Mouse (Mus musculus) midbrain, embryonic 10.5 days (tissue): ENCODE data around the gene Ppip5k2. TPM values are rescaled to one million over a fixed set of nuclear protein-coding genes. Genes with fewer than 3 reads are reported as not detected.
"Not testable (repeated sequence)": the region's sequence is repeated elsewhere in the genome, so short reads cannot be mapped to it uniquely, and the experiment has no call there.

ENCODE experiments used
- DNase-seq: peaks from one replicate; pipeline ENCODE4 v3.0.0-alpha.2; 2017; ENCODE audit warnings: low spot score
- H3K27ac ChIP-seq: fragments of 300-500 bp; sonication (generic); replicated peaks from 2 replicates; pipeline ENCODE4 v1.5.1; 2016; ENCODE audit warnings: mild to moderate bottlenecking
- H3K27me3 ChIP-seq: fragments of 300-500 bp; sonication (generic); 2 replicates; pipeline ENCODE4 v1.6.1; 2016; ENCODE audit warnings: low read depth, mild to moderate bottlenecking; ENCODE audit not compliant: poor library complexity, severe bottlenecking
- H3K36me3 ChIP-seq: fragments of 300-500 bp; sonication (generic); 2 replicates; pipeline ENCODE4 v1.6.1; 2016; ENCODE audit warnings: mild to moderate bottlenecking, moderate library complexity
- H3K4me1 ChIP-seq: fragments of 300-500 bp; sonication (generic); 2 replicates; pipeline ENCODE4 v1.6.1; 2016
- H3K4me3 ChIP-seq: fragments of 300-500 bp; sonication (generic); 2 replicates; pipeline ENCODE4 v1.5.1; 2016; ENCODE audit warnings: mild to moderate bottlenecking, moderate library complexity
- H3K9me3 ChIP-seq: fragments of 300-500 bp; sonication (generic); replicated peaks from 2 replicates; pipeline ENCODE4 v1.6.1; 2016; ENCODE audit warnings: mild to moderate bottlenecking
- WGBS: fragments of 180-500 bp; shearing (Covaris S2); methylation state at CpG from one replicate; pipeline ENCODE4 v1.1.7; 2016; 5-methylcytosine and 5-hydroxymethylcytosine counted together
- polyA plus RNA-seq: library from polyadenylated mRNA; unstranded; fragments of >200 nt; fragmentation: Nextera tagmentation; extraction: Ambion mirVana; gene quantifications from 2 replicates; pipeline ENCODE4 v1.2.1, GENCODE M21; 2016

The Ppip5k2 gene
- polyA plus RNA-seq, 1 experiment from 2014 or later: 37.4 TPM

DNA sequence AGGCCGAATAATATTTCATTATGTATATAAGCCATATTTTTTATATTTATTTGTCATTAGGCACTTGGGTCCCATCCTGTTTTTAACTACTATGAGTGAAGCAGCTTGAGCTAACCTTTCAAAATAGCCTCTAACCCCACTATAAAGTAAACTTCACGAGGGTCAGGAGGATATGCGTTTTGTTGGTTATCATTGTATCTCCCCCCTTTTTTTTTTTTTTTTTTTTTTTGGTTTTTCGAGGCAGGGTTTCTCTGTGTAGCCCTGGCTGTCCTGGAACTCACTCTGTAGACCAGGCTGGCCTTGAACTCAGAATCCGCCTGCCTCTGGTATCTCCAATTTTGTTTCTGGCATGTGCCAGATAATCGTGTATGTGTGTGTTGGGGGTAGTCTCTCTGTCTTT is 3.2 kb upstream of the Ppip5k2 start:
- 85% methylated on average over 6 of the region's 6 CpGs for WGBS
- no peak overlapping the region for H3K4me3 ChIP-seq
- H3K36me3 ChIP-seq: no peaks in the 10 kb centered on the region
- no peaks in the 10 kb centered on the region for H3K9me3 ChIP-seq
- H3K27me3 ChIP-seq: peaks cover 4% of the 10 kb centered on the region; the same call in 1 of the 2 replicates
- DNase-seq: no peak
- no peak overlapping the region for H3K27ac ChIP-seq
- H3K4me1 ChIP-seq: peaks cover 14% of the 10 kb centered on the region

DNA sequence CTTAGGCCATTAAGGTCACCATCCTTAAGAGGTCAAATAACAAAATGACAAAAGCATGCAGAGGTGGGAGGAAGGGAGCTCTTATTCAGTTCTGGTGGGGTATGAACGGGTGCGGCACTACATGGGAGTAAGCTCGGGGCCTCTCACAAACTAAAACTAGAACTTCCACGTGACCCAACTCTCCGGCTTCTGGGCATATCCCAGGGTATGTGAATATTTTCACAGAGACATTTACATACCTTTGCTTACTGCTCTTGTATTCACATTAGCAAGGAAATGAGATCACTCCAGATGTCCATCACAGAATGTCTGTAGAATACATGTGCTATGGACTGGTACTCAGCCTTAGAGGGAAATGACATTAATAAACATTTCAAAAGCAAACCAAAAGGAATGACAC is 1.5 kb upstream of the Ppip5k2 start:
- Histone ChIP-seq H3K9me3 (no peaks in the 10 kb centered on the region), H3K4me1 (peaks cover 28% of the 10 kb centered on the region), H3K4me3 (no peak overlapping the region), H3K27ac (no peak overlapping the region), H3K36me3 (no peaks in the 10 kb centered on the region), H3K27me3 (peaks cover 4% of the 10 kb centered on the region; the same call in 1 of the 2 replicates)
- no peak for DNase-seq
- 92% methylated on average over 5 of the region's 5 CpGs for WGBS

DNA sequence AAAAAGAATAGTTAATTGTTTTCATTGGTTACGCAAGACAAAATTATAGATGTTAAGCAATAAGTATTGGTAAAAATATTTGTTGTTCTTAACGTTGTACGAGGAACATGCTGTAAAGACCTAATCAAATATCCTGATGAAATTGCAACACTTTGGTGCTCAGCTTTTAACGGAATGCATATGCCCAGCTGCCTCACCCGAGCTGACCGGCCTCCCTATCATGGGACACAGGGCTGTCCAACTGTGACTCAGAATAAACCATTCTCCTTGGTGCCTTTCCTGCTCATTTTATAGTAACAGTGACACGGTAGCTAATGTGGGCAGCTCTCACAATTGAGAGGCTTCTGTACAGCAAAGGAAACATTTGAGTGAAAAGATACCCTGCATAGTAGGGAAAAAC is 907 bp upstream of the Ppip5k2 start:
- Histone ChIP-seq H3K4me1 (peaks cover 28% of the 10 kb centered on the region), H3K4me3 (peak overlapping the region; percentile 92), H3K27ac (no peak overlapping the region), H3K36me3 (no peaks in the 10 kb centered on the region), H3K27me3 (peaks cover 4% of the 10 kb centered on the region; the same call in 1 of the 2 replicates), H3K9me3 (no peaks in the 10 kb centered on the region)
- WGBS: 79% methylated on average over 7 of the region's 7 CpGs
- DNase-seq: peak; percentile 12

DNA sequence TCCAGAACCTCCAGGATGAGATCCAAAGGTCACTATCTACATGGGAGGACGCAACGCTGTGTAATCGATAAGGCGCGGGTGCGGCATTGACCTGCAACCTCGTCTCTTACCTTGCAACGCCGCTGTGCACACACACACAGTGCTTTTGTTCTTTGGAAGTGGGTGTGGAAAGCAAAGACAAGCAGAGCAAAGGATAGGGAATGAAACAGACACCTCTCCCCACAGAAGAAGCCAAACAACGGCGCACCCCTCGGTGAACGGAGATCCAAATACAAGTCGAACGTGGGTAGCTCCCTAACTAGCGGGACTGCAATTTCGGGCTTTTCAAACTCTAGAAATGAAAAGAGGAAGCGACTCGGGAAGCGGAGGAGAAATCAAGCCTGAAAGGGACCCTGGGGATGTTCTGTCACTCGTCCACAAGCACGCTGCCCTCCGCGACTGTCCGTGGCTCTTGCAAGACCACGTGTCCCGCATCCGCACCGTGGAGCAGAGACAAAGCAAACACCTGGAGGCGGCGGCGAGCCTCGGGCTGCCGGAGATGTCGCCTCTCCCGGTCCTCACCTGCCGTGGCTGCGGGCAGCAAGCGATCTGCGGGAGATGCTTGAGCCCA is 812 bp downstream of the Ppip5k2 start:
- Histone ChIP-seq H3K27me3 (peaks cover 4% of the 10 kb centered on the region; the same call in 1 of the 2 replicates), H3K4me1 (peaks cover 28% of the 10 kb centered on the region), H3K4me3 (peak overlapping the region; percentile 92), H3K36me3 (no peaks in the 10 kb centered on the region), H3K27ac (peak overlapping the region; percentile 91), H3K9me3 (no peaks in the 10 kb centered on the region)
- DNase-seq: no peak
- under 1% methylated on average over 40 of the region's 40 CpGs for WGBS

DNA sequence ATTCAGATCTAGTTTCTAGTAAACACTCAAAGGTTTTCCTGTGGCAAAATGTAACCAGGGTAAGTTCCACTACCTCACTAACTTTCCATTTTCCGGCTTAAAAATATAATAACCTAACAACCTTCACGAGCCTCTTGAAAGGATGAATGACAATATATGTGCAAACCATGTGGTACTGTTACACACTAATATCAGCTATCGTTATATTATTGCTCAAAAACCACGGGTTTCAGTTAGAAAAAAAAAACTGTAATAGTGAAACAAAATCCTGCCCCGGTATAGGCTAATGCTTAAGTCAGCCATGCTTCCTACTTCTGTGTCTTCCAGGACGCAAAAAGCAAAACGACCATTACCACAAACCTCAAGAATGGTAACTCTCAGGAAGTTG is 1.3 kb downstream of the Ppip5k2 start:
- Histone ChIP-seq H3K4me1 (peaks cover 28% of the 10 kb centered on the region), H3K9me3 (no peaks in the 10 kb centered on the region), H3K27ac (peak overlapping the region; percentile 91), H3K36me3 (no peaks in the 10 kb centered on the region), H3K27me3 (peaks cover 4% of the 10 kb centered on the region; the same call in 1 of the 2 replicates), H3K4me3 (peak overlapping the region; percentile 92)
- DNase-seq: no peak
- 17% methylated on average over 7 of the region's 7 CpGs for WGBS

DNA sequence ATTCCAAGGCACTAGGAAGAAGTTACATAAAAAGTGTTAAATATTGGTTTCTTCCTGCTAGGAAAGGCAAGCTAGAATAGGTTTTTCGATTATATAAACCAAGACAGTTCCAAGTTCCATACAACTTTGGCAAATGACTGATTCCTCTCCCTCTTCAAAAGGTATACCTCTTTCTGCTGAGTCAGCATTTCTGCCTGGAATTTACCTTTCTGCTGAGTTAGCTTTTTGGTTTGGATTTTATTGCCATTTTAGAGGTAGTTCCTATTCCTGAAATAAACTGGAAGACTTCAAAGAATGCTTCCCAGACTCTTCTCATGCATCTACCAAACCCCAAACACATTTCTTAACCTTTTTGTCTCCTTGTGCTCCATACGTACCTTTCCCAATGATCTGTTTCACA is 2.1 kb downstream of the Ppip5k2 start:
- H3K27ac ChIP-seq: no peak overlapping the region
- 90% methylated on average over 2 of the region's 2 CpGs for WGBS
- H3K27me3 ChIP-seq: peaks cover 4% of the 10 kb centered on the region; the same call in 1 of the 2 replicates
- no peaks in the 10 kb centered on the region for H3K36me3 ChIP-seq
- H3K4me1 ChIP-seq: peaks cover 28% of the 10 kb centered on the region
- no peak for DNase-seq
- no peaks in the 10 kb centered on the region for H3K9me3 ChIP-seq
- peak overlapping the region; percentile 92 for H3K4me3 ChIP-seq

DNA sequence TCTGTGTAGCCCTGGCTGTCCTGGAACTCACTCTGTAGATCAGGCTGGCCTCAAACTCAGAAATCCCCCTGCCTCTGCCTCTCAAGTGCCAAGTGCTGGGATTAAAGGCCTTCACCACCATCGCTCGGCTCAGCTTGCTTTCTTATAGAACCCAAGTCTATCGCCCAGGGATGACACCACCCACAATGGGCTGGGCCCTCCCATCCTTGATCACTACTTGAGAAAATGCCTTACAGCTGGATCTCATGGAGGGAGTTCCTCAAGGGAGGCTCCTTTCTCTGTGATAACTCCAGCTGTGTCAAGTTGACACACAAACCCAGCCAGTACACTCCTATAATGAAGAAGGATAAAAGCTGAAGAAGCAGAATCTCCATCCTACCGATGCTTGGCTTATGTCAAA is 4.5 kb downstream of the Ppip5k2 start:
- 94% methylated on average over 4 of the region's 4 CpGs for WGBS
- peaks cover 23% of the 10 kb centered on the region for H3K4me1 ChIP-seq
- not testable (repeated sequence) for H3K4me3 ChIP-seq, H3K9me3 ChIP-seq, DNase-seq, H3K27ac ChIP-seq, H3K27me3 ChIP-seq, H3K36me3 ChIP-seq

DNA sequence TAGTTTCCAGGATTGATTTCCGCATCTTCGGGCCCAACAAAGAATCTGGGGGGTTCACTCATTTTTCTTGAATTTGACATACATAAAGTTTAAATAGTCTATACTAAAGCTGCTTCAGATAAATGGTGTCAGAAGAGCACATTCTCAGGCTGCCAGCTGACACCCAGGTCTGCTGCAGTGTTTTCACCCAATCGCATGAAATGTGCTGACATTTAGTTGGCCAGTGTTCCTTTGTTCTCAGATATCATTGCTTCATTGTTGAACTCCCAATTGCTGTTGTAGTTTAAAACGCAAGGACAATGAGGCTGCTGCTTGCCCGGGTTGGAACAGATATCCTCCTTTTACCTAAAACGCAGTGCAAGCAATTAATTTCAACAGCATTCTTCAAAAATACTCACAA is 8.7 kb downstream of the Ppip5k2 start:
- no peak overlapping the region for H3K27ac ChIP-seq
- 91% methylated on average over 6 of the region's 6 CpGs for WGBS

DNA sequence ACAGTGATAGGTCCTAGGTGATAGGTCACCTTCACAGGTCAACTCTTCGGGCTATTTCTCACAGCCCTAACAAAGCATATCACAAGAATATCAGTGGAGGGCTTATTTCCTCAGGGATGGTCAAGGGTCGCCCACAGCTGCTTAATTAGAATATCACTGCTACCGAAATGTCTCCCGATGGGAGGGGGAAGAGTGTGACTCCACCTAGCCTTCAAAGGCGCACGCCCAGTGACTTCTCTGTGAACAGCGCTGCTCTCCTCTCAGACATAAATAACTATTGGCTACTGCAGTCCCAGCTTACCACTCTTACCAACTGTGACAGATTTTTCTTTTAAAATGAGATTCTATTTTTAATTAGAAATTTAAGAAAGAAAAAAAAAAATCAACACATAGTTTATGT is 9.6 kb downstream of the Ppip5k2 start:
- DNase-seq: no peak
- Histone ChIP-seq H3K27me3 (no peaks in the 10 kb centered on the region), H3K9me3 (no peaks in the 10 kb centered on the region), H3K4me1 (no peaks in the 10 kb centered on the region), H3K27ac (no peak overlapping the region), H3K4me3 (no peak overlapping the region), H3K36me3 (peaks cover 9% of the 10 kb centered on the region)
- WGBS: 88% methylated on average over 7 of the region's 7 CpGs

More for the DNA sequence above, 8.7 kb downstream of the Ppip5k2 start:
- DNase-seq: no peak
- Histone ChIP-seq H3K4me1 (no peaks in the 10 kb centered on the region), H3K36me3 (peaks cover 8% of the 10 kb centered on the region; the same call in 1 of the 2 replicates), H3K4me3 (no peak overlapping the region), H3K27me3 (no peaks in the 10 kb centered on the region), H3K9me3 (no peaks in the 10 kb centered on the region)

DNA sequence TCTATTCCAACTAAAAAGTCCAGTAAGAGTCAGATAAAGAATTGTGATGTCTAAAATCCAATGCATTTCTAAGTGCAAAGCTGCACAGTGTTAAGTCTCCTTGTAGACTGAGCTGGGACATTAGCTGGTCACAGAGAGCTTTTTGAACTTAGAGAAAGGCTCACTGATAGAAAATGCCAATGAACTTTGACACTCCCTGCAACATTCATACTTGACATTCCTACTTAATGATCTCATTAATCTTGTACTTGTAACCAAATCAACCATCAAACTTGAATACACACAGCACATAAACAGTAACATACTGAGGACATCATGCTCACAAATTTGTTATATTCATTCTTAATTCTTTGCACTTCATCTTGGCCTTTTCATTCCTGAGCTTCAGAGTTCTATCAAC is 10.4 kb downstream of the Ppip5k2 start:
- DNase-seq: no peak
- H3K27me3 ChIP-seq: no peaks in the 10 kb centered on the region
- H3K9me3 ChIP-seq: no peaks in the 10 kb centered on the region
- no peak overlapping the region for H3K27ac ChIP-seq
- peaks cover 17% of the 10 kb centered on the region for H3K36me3 ChIP-seq
- H3K4me3 ChIP-seq: no peak overlapping the region
- H3K4me1 ChIP-seq: no peaks in the 10 kb centered on the region

DNA sequence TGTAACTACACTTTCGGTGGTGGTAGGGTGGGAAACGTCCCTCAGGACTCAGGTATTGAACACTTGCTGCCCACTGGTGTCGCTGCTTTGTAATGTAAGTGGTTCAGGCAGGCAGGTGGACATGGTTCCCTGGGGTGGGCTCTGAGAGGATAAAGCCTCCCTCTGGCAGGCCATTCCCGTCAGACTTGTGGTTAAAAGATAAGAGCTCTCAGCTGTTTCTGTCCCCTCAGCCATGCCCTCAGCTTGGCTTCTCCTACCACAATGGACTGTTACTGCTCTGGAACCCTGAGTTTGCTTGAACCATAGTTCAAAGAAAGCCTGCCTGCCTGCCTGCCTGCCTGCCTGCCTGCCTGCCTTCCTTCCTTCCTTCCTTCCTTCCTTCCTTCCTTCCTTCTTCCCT is 15.8 kb downstream of the Ppip5k2 start:
- no peaks in the 10 kb centered on the region for H3K9me3 ChIP-seq
- DNase-seq: no peak
- no peak overlapping the region for H3K27ac ChIP-seq
- H3K4me1 ChIP-seq: no peaks in the 10 kb centered on the region
- WGBS: 80% methylated on average over 4 of the region's 4 CpGs
- no peak overlapping the region for H3K4me3 ChIP-seq
- H3K27me3 ChIP-seq: no peaks in the 10 kb centered on the region
- H3K36me3 ChIP-seq: peaks cover 49% of the 10 kb centered on the region

DNA sequence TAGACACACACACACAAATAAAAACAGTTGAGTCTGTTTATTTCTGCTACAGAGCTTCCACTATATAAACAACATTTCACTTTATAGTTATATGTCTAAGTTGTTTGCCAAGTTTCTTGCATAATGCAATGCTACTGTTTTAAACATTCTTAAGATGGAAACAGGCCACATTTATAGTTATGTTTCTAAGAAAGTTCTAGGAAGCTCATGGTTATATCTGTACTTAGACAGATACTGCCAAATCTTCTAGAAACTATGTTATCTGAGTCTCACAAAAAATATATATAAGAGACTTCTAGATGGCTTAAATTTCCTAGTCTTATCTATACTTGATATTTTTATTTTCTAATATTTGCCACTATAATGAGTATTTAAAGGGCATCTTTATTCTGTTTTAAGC is 17.0 kb downstream of the Ppip5k2 start:
- Histone ChIP-seq H3K27me3 (no peaks in the 10 kb centered on the region), H3K4me3 (no peak overlapping the region), H3K36me3 (peaks cover 58% of the 10 kb centered on the region), H3K9me3 (no peaks in the 10 kb centered on the region), H3K4me1 (no peaks in the 10 kb centered on the region), H3K27ac (no peak overlapping the region)
- DNase-seq: no peak

DNA sequence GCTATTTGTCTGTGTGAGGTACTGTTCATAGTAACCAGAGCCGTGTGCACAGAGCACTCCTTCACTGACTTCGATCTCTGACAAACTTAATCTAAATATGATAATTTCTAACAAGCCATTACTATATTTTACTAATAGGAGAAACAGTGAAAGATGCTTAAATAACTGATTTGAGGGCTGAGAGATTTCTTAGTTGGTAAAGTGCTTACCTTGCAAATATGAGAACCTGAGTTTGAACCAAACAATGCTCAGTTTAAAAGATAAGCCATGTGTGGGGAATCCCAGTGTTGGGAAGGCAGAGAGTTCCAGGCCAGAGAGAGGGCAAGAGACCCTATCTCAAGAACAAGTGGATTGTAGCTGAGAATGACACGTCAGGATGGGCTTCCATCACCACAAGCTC is 22.0 kb downstream of the Ppip5k2 start:
- Histone ChIP-seq H3K4me1 (no peaks in the 10 kb centered on the region), H3K4me3 (no peak overlapping the region), H3K27ac (no peak overlapping the region), H3K9me3 (no peaks in the 10 kb centered on the region), H3K36me3 (peaks cover 84% of the 10 kb centered on the region), H3K27me3 (no peaks in the 10 kb centered on the region)
- whole genome bisulfite sequencing: 92% methylated on average over 3 of the region's 3 CpGs
- DNase-seq: no peak

DNA sequence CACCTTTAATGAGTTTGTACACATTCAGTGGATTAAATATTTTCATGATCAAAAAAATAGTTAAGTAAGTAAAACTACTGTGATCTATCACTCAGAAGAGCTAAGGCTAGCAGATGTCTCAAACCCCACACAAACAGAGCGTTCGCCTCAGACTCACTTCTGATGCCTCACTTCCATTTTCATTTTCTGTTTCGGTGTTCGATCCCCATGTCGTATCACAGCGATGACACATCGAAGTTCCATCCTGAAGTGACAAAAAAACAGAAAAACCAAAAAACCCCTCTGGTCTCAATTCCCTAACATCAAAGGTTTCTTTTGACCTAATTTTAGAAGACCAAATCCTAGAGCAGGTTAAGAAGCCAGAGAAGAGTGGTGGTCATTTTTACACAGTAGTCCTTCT is 23.9 kb downstream of the Ppip5k2 start:
- H3K27me3 ChIP-seq: no peaks in the 10 kb centered on the region
- H3K4me3 ChIP-seq: no peak overlapping the region
- DNase-seq: no peak
- H3K36me3 ChIP-seq: peaks cover 79% of the 10 kb centered on the region
- no peaks in the 10 kb centered on the region for H3K9me3 ChIP-seq
- no peak overlapping the region for H3K27ac ChIP-seq
- H3K4me1 ChIP-seq: no peaks in the 10 kb centered on the region
- WGBS: 95% methylated on average over 7 of the region's 7 CpGs
